Mouse (Mus musculus) c-Kit-positive CD71-positive TER-119-positive erythroid progenitor cells, embryonic 14.5 days (primary cell): Measurements from ENCODE around the gene Olfr575.
A peak's percentile ranks its signal among the peaks of the same experiment; 100 is the strongest.

Experiments
- DNase-seq: peaks from one replicate; pipeline ENCODE4 v3.0.0-alpha.2; 2013; ENCODE audit warnings: low spot score

The Olfr575 gene

DNA sequence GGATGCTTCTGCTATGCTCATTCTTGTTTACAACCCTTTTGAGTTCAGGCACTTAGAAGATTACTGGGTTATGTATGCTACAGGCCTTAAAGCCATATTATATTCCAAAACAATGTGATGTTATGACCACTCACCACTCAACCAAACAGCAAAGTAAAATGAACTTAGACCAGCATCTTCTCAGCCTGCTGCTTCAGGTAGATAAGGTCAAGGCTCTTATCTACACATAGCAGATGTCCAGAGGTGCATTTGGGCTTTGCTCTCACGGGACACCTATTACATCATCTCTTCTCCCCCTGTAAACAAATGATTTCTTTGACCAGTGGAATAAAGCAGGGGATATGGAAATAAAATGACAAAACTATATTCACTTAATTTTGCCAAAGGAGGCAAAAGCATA is at the start of gene Olfr575:
Gene Olfr575, minus strand, starts transcription at position 183 of the 400 bp plus-strand sequence.
- DNase-seq = peak; percentile 30

GRCm38 (mm10) chr7:102989224-102989623 is 30.6 kb upstream of the Olfr575 start, which contains the start of gene Olfr578:
Olfr578 (minus strand) TSS chr7:102989324.
- DNase-seq = no peak

GRCm38 (mm10) chr7:102975843-102976242 is 17.3 kb upstream of the Olfr575 start, which contains the start of gene Olfr577:
Olfr577 (minus strand) TSS chr7:102975943.
- no peak for DNase-seq

DNA sequence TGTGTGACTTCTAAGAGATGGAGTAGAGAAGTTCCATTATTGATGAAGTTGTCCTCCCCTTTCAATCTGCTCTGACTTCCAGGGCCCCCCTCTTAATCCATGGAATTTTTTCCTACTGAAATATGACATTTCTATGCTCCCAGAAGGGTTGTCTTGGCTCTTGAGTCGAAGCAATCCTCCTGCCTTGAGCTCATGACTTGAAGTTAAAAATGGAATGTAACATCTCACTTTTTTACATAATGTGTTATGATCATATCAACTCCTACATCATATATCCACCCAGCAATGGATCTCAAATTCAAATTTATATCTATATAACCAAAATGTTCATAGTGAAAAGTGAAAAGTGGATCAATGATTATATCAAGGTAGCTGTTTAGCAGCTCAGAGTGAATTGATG is 15.8 kb upstream of the Olfr575 start:
- no peak for DNase-seq

- DNase-seq = no peak
These were observed 3.8 kb upstream of the Olfr575 start, which contains the start of gene Olfr576 for GRCm38 (mm10) chr7:102962360-102962759. Olfr576 (plus strand) TSS chr7:102962660.

DNA sequence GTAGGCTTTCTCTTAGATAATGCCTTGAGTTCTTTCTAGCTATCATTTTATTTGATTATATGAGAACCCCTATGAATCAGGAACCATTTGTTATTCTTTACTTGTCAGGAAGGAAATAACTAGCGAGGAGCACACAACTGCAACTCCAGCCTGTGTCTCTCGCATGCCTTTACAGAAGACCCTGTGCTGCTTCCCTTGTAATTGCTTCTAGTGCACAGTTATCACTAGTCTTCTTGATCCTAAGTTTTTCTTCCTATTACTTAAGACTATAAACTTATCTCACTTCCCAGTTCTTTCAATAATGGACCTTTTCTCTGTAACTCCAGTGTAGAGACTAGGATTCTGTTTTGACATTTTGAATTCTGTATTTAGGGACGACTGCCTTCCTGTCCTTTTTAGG is 438 bp downstream of the Olfr575 start:
- no peak for DNase-seq

DNA sequence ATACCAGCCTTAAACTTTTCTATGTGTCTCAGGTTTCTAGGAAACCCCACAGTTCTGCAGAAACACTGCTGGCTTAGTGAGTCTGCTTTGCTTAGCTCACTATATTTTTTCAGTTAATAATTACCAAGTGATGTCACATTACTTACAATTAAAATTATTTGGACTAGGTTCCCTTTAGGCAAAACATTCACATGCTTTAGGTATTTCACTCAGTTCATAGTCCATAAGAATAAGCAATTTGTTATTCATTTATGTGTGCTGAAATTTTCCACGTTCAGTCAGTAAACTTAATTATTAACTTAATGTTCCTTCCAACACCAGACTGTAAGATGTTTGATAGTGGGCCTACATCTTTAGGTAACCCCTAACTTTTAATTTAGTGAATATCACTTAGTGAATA is 7.8 kb downstream of the Olfr575 start:
- no peak for DNase-seq

- DNase-seq = no peak
These were observed 10.4 kb downstream of the Olfr575 start, which contains the start of gene Olfr574 for GRCm38 (mm10) chr7:102948167-102948566. Olfr574 (plus strand) TSS chr7:102948467.

- DNase-seq = no peak
These were observed 15.2 kb downstream of the Olfr575 start for GRCm38 (mm10) chr7:102943417-102943816.

GRCm38 (mm10) chr7:102942475-102942874 is 16.1 kb downstream of the Olfr575 start, which contains the start of gene Olfr573-ps1:
Olfr573-ps1 (minus strand) TSS chr7:102942575.
- no peak for DNase-seq

DNA sequence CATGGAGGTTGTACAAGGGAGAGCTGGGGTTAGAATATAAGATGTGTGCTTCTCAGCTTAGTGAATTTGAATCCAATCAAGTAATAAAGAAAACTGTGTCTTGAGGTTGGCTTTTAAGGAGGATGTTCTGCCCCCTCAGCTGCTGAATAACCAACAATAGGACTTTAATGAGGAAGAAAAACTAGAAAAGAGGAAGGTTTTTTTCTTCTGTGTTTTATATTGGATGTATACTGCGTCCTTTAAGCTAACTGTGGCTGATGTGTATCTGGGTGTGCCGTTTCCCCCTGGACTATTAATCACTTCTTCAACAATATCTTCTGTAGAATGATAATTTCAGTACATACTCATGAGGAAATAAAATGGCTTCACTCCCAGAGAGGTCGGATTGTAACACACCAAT is 31.5 kb downstream of the Olfr575 start:
- DNase-seq = no peak

DNA sequence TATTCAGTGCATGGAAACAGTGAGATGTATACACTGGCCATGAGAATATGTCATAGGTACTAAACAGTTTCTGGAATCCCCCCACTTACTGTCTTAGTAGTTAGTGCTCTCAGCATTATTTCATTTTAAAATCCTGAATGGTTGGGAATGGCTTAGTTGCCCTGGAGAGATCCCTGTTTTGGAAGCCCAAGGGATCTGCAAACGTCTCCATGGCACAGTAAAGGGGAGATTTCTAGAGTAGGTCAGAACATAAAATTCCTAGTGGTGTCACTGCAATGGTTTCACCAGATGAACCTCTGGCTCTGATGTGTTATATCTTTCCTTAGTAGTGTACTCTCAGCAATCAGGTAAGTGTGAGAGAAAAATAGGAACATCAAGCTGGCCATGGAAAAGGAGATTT is 34.5 kb downstream of the Olfr575 start, which contains the start of gene Olfr572:
Gene Olfr572, plus strand, starts transcription at position 301 of the 400 bp plus-strand sequence.
- no peak for DNase-seq

DNA sequence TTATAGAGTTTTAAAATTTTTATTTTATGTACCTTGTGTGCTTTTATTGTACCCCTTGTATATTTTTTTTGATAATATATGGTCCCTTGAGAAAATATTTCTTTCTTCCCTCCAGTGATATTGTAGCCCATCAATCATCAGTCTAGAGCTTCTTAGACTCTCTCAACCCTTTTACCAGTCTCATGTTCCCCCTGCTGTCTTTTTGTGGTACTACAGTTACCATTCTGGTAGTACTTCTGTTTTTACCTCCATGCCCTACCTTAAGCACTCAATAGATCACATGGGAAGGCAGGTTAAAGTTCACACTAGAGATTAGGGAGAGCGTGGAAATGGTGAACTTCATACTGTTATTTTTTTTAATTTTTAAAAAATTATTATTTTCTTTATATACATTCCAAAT is 38.9 kb downstream of the Olfr575 start:
- peak; percentile 52 for DNase-seq

GRCm38 (mm10) chr7:102917032-102917875 is 41.3 kb downstream of the Olfr575 start, which contains the start of gene Olfr571:
Olfr571 (minus strand) TSS chr7:102917536.
- DNase-seq = no peak

GRCm38 (mm10) chr7:102916405-102916804 is 42.2 kb downstream of the Olfr575 start:
- DNase-seq = no peak

GRCm38 (mm10) chr7:102915261-102915660 is 43.3 kb downstream of the Olfr575 start:
- DNase-seq = no peak
